Mouse (Mus musculus) ES-Bruce4 (cell line): ENCODE data around the gene Srsf10.

ENCODE experiments used
- CTCF ChIP-seq: IDR thresholded peaks from one replicate; pipeline ENCODE4 v1.8.1; 2011; ENCODE audit warnings: low read depth, low read length
- EP300 ChIP-seq: IDR thresholded peaks from 2 replicates; pipeline ENCODE4 v1.6.1; 2011; ENCODE audit warnings: low read depth, low read length; ENCODE audit not compliant: insufficient read depth
- POLR2A ChIP-seq: IDR thresholded peaks from one replicate; pipeline ENCODE4 v1.8.1; 2011; ENCODE audit warnings: low read length; ENCODE audit not compliant: insufficient read depth

DNA sequence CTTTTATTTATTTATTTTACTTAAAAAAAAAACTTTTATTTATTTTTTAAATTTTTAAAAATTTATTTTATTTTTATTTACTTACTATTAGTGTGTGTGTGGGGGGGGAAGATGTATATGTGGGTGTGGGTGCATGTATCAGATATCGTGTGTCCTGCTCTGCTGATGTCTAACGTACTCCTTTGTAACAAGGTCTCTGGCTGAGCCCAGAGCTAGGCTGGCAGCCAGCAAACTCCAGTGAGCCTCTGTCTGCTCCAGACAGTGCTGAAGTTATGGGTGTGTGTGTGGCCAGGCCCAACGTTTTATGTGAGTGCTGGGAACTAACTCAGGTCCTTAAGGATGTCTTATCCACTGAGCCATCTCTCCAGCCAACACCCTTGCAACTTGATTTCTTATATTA is 56.6 kb downstream of the Srsf10 start:
- TF ChIP-seq EP300 (no peak), POLR2A (no peak), CTCF (no peak)
